Mouse (Mus musculus) left cerebral cortex, adult 2 months (tissue): ENCODE measurements around the gene Alyref2. TPM values are rescaled to one million over a fixed set of nuclear protein-coding genes. Genes with fewer than 3 reads are reported as not detected.
A peak's percentile ranks its signal among the peaks of the same experiment; 100 is the strongest.

ENCODE experiments used
- DNase-seq, 2 experiments: peaks; one replicate each; pipeline ENCODE4 v3.0.0; 2021 to 2022; ENCODE audit warnings: low spot score in 2 of 2, mixed read lengths in 1 of 2; ENCODE audit errors: extremely low spot score in 1 of 2
- H3K27ac ChIP-seq: fragments of 200-600 bp; 2 replicates; pipeline ENCODE4 v1.8.1; 2022
- H3K4me3 ChIP-seq: fragments of 200-600 bp; 2 replicates; pipeline ENCODE4 v1.8.1; 2022
- CTCF ChIP-seq: fragments of 200-600 bp; IDR thresholded peaks from 2 replicates; pipeline ENCODE4 v1.8.1; 2022; ENCODE audit warnings: antibody characterized with exemption, mild to moderate bottlenecking, moderate library complexity
- intact Hi-C: fragments of 180-260 bp; cut with DNase I; formaldehyde crosslinking; loops from one replicate; pipeline ENCODE4 v1.15.1; 2025
- total RNA-seq, 2 experiments: library from RNA; stranded (reverse); gene quantifications; 2 replicates each; pipeline ENCODE4 v1.2.3; 2021

Gene Alyref2
- total RNA-seq, 2 experiments from 2014 or later, result 4.9 to 5.4 TPM

DNA sequence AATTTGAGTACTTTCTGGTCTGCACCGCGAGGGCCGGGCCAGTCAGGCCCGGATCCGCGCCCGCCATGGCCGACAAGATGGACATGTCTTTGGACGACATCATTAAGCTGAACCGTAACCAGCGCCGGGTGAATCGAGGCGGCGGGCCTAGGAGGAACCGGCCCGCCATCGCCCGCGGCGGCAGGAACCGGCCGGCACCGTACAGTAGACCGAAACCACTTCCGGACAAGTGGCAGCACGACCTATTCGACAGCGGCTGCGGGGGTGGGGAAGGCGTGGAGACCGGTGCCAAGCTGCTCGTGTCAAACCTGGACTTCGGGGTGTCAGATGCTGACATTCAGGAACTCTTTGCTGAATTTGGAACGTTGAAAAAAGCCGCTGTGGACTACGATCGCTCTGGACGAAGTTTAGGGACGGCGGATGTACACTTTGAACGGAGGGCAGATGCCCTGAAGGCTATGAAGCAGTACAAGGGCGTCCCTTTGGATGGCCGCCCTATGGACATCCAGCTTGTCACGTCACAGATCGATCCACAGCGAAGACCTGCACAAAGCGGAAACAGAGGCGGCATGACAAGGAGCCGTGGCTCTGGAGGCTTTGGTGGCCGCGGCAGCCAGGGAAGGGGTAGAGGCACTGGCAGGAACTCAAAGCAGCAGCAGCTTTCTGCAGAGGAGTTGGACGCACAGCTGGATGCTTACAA, 464 bp downstream of the Alyref2 start:
- H3K27ac ChIP-seq, result peak overlapping the region; percentile 92
- no peak for TF ChIP-seq CTCF
- DNase-seq, result peak; percentile 47 to 61
- intact Hi-C loops, result loop anchor here (1.0 to 5.0 kb wide), 2 partner anchors 64 to 155 kb away; no protein-coding TSS in a partner anchor
- H3K4me3 ChIP-seq, result peak overlapping the region; percentile 62

DNA sequence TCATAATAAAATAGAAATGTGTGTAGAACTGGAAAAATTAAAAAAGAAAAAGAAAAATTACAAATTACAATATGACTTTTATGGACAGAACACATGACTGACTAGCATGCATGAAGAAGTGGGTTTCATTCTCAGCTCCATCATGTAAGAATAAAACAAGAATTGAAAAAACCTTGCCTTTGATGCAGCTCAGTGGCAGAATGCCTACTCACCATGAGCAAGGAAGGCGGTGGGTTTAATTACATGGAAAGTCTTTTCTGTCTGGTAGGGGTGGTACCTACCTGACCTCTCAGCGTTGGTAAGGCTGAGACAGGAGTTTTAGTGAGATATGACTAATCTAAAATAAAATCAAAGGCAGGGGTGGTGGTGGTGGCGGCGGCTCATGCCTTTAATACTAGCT, 1.3 kb downstream of the Alyref2 start:
- intact Hi-C loops, result loop anchor here (5.0 kb wide), 1 partner anchor 63 kb away; no protein-coding TSS in a partner anchor
- Histone ChIP-seq H3K4me3 (no peak overlapping the region; the same call in 1 of the 2 replicates), H3K27ac (no peak overlapping the region)
- no peak for TF ChIP-seq CTCF
- DNase-seq, result no peak

DNA sequence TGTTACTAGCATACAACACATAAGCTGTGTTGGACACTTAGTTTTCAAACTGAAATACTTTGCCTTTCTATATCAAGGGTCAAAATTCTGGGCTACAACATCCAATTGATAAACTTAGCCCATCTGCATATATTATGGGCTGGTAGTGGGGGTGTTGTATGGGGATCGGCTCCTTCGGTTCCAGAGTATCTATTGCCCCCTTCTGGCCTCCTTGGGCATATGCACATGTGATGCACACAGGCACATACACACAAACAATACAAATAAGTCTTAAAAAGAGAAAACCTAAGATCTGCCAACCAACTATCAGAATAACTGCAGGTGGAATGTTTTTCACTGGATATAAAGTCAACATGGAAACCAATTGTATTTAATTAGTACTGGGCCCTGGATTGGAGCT, 10.0 kb downstream of the Alyref2 start:
- Histone ChIP-seq H3K27ac (no peak overlapping the region), H3K4me3 (no peak overlapping the region)
- DNase-seq, result no peak
- intact Hi-C loops, result loop anchor here (1.0 to 2.0 kb wide), 2 partner anchors 20 to 25 kb away; no protein-coding TSS in a partner anchor
- TF ChIP-seq CTCF, result no peak; the same call in 1 of the 2 replicates

DNA sequence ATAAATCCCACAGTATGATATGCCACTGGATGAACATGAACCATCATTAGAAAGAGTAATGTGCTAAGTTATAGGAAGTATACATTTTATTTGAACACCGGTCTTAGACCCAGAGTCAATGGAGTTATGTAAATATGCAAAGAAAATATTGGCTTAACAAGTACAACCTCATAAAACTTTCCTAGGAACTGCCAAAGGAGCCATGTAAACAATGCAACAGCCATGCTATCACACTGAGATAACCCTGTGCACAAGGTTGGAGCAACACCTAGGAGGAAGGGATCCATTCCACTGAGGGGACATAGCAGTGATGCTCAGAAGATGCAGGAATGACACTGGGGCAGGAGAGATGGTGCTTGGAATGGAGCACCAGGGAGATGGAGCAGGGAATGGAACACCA, 10.5 kb downstream of the Alyref2 start:
- no peak for TF ChIP-seq CTCF
- Histone ChIP-seq H3K27ac (no peak overlapping the region), H3K4me3 (no peak overlapping the region)
- intact Hi-C loops, result loop anchor here (1.0 to 2.0 kb wide), 2 partner anchors 19 to 25 kb away; no protein-coding TSS in a partner anchor
- DNase-seq, result no peak

DNA sequence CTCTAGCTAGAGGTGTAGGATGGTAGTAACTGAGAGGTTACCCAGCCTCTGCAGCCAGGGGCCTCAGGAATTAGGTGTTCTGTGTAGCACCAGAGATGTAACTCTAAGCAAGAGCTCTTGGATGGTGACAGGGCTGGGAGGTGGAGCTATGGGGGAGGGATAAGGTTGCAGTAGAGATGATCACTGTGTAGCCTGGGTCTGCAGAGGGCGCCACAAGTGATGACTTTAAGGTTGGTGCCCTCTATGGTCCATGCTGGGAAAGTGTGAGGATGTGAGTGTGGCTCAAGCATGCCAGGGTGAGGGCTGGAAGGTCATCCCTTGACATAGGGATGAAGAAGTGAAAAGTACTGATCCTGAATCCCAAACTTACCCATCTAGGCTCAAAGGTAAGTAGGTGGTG, 11.8 kb downstream of the Alyref2 start:
- H3K27ac ChIP-seq, result no peak overlapping the region
- no peak for DNase-seq
- TF ChIP-seq CTCF, result no peak
- no peak overlapping the region for H3K4me3 ChIP-seq
- intact Hi-C loops, result no loop called here

DNA sequence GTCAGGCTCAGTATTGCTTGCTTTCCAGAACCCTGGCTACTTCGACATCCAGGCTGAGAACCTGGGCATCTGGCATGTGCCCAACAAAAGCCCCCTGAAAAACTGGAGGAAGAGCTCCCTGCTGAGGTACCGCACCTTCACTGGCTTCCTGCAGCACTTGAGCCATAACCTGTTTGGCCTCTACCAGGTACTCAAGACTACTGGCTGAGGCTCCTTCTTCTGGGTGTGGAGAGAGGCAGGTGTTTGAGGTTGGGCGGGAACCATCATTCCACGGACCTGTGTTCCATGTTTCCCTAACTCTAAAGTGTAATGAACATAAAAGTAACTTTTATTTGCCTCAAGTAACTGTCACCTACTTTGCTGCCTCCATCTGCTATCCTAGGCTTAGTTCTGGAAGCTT, 12.3 kb downstream of the Alyref2 start:
- TF ChIP-seq CTCF, result no peak
- intact Hi-C loops, result no loop called here
- no peak overlapping the region for H3K4me3 ChIP-seq
- no peak overlapping the region for H3K27ac ChIP-seq
- no peak for DNase-seq

DNA sequence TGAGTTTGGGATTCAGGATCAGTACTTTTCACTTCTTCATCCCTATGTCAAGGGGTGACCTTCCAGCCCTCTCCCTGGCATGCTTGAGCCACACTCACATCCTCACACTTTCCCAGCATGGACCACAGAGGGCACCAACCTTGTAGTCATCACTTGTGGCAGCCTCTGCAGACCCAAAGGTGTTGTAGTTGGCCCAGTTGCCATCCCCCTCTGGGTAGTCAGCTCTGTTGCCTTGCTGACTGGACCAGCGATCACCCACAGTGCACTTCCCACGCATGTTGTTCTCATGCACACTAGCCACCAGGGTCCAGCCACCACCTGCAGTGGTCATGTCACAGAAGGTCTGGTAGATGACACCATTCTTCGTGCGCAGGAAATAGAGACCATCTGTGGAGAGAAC, 28.1 kb downstream of the Alyref2 start:
- intact Hi-C loops, result no loop called here
- TF ChIP-seq CTCF, result no peak
- Histone ChIP-seq H3K4me3 (no peak overlapping the region), H3K27ac (no peak overlapping the region)
- no peak for DNase-seq

DNA sequence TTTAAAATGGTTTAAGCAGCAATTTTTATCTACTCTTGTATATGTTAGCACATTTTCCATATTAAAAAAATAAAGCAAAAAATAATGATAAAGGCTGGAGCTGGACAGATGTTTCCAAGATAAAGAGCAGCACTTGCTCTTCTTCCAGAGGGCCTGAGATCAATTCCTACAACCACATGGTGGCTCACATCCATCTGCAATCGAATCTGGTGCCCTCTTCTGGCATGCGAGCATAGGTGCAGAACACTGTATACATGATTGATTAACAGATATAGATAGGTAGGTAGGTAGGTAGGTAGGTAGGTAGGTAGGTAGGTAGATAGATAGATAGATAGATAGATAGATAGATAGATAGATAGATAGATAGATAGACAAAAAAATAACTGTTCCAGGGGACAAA, 29.6 kb downstream of the Alyref2 start:
- DNase-seq, result no peak
- Histone ChIP-seq H3K27ac (no peak overlapping the region), H3K4me3 (no peak overlapping the region)
- intact Hi-C loops, result loop anchor here (1.0 to 2.0 kb wide), 2 partner anchors 20 to 44 kb away; no protein-coding TSS in a partner anchor
- TF ChIP-seq CTCF, result no peak; the same call in 1 of the 2 replicates

DNA sequence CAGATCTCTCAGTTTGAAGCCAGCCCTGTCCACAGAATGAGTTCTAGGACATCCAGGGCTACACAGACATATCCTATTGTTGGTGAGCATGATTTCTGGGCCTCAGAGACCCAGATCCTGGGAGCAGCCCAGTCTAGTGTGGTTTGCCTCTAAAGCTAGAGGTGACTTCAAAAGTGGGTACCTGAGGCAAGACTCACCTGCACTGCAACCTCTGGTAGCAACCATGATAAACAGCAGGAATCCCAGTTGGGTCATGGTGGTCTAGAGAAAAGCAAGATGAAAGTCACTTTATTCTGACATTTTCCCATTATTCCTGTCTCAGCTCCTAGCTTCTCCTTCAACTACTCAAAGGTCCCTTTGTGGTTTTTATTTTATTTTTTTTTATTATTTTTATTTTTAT, 31.3 kb downstream of the Alyref2 start:
- intact Hi-C loops, result no loop called here
- Histone ChIP-seq H3K4me3 (no peak overlapping the region), H3K27ac (no peak overlapping the region)
- no peak for DNase-seq
- TF ChIP-seq CTCF, result no peak

DNA sequence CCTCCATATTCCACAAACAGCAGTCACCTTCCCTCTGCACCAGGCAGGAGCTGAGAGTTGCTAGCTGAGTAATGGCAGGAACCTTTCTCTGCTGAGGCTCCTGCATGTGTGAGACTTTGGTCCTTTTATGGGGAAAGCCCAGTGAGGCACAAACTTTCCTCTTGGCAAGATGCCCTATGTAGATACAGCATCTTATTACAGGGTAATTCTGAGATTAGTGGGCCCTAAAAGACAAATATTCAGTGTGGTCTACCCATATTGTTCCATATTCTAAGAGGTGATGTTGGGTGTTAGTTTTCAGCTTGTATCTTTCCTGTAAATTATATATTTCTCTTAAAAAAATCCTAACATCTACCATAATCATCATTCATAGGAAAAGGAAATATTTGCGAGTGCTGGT, 31.9 kb downstream of the Alyref2 start, which contains the start of gene Itln1:
TSS of gene Itln1 (minus strand) at position 101 of the 400 bp plus-strand sequence.
- H3K4me3 ChIP-seq, result no peak within 1 kb of the TSS
- TF ChIP-seq CTCF, result no peak
- DNase-seq, result no peak
- intact Hi-C loops, result no loop called here
- H3K27ac ChIP-seq, result no peak within 1 kb of the TSS

DNA sequence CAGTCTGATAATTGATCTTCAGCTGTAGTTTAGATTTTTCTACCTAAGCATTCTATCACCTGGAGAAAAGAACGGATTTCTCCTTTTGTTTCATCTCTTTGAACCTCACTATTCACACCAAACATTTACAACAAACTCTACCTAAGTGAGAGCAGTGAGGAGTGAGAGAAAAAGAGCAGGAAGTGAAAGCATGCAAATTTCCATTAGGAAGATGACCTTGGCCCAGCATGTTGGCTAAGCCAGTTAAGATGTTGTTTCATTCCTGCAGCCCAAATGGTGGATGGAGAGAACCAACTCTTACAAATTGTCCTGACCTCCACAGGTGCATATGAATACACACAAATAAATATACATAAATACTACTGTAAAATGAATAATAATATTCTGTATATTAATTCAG, 37.4 kb downstream of the Alyref2 start:
- Histone ChIP-seq H3K4me3 (no peak overlapping the region), H3K27ac (no peak overlapping the region)
- DNase-seq, result no peak
- intact Hi-C loops, result no loop called here
- no peak for TF ChIP-seq CTCF

DNA sequence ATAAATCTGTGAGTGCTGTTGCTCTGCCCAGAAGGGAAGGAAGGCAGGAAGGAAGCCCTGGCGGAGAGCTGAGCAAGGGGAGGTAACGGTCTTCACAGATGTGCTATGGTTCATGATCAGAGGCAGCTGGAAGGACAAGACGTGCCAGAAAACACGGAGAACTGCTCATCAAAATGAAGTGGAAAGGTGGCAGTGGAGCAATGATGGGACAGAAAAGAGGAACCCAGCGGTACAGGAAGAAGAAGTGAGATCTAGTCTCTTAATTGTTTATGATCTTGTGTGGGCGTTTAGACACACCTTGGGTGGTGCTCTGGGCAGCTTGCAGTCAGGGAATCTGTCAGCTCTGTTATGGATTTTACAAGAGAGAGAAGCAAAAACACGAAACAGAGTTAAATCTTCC, 48.0 kb downstream of the Alyref2 start:
- H3K4me3 ChIP-seq, result no peak overlapping the region
- intact Hi-C loops, result no loop called here
- H3K27ac ChIP-seq, result no peak overlapping the region
- TF ChIP-seq CTCF, result no peak
- no peak for DNase-seq

DNA sequence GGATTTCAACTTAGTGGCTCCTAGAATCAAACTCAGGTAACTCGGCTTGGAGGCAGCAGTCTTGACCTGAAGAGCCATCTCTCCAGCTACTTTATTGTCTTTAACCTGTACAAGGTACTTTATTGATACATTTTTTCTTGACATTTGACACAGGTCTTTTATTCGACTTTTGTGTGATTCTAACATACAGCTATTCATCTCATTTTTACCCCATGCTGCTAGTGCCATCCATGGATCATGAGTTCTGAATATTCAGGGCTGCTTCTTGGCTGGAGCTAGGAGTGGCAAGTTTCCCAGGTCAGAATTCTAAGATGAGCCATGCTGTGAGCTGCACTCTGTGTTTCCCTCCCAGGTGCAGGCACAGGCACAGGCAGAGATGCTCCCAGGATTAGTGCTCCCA, 49.0 kb downstream of the Alyref2 start:
- intact Hi-C loops, result no loop called here
- no peak overlapping the region for H3K27ac ChIP-seq
- DNase-seq, result no peak
- no peak overlapping the region for H3K4me3 ChIP-seq
- no peak for TF ChIP-seq CTCF
